Mouse (Mus musculus) forebrain, postnatal 0 days (tissue): ENCODE results near the gene Pitpnm2. TPM values are rescaled to one million over a fixed set of nuclear protein-coding genes. Genes with fewer than 3 reads are reported as not detected.

Source experiments
- ATAC-seq: fragments of 200-750 bp; cut with Nextera tagmentation; 2 replicates; pipeline ENCODE4 v1.8.0; 2017; ENCODE audit warnings: mild to moderate bottlenecking, moderate library complexity
- DNase-seq: peaks from one replicate; pipeline ENCODE4 v3.0.0-alpha.2; 2015
- H3K27ac ChIP-seq: fragments of 300-500 bp; sonication (generic); 2 replicates; pipeline ENCODE4 v1.5.1; 2014; ENCODE audit warnings: low read depth, mild to moderate bottlenecking, antibody characterized with exemption, low read length, moderate library complexity, mixed read lengths
- H3K27me3 ChIP-seq: fragments of 300-500 bp; sonication (generic); 2 replicates; pipeline ENCODE4 v1.6.1; 2014; ENCODE audit warnings: mild to moderate bottlenecking, low read length, mixed read lengths; ENCODE audit not compliant: insufficient read depth
- H3K36me3 ChIP-seq: fragments of 300-500 bp; sonication (generic); 2 replicates; pipeline ENCODE4 v1.6.1; 2014; ENCODE audit warnings: mild to moderate bottlenecking, moderate library complexity; ENCODE audit not compliant: insufficient read depth
- H3K4me1 ChIP-seq: fragments of 300-500 bp; sonication (generic); 2 replicates; pipeline ENCODE4 v1.6.1; 2014; ENCODE audit warnings: antibody characterized with exemption; ENCODE audit not compliant: insufficient read depth
- H3K4me2 ChIP-seq: fragments of 300-500 bp; sonication (generic); 2 replicates; pipeline ENCODE4 v1.6.1; 2014; ENCODE audit warnings: low read depth, mild to moderate bottlenecking, moderate library complexity
- H3K4me3 ChIP-seq: fragments of 300-500 bp; sonication (generic); 2 replicates; pipeline ENCODE4 v1.5.1; 2014; ENCODE audit warnings: low read depth, low read length, mixed read lengths
- H3K9ac ChIP-seq: fragments of 300-500 bp; sonication (generic); 2 replicates; pipeline ENCODE4 v1.6.1; 2014; ENCODE audit warnings: mild to moderate bottlenecking
- H3K9me3 ChIP-seq: fragments of 300-500 bp; sonication (generic); 2 replicates; pipeline ENCODE4 v1.6.1; 2016; ENCODE audit warnings: low read length
- CTCF ChIP-seq: sonication (generic); IDR thresholded peaks from 2 replicates; pipeline ENCODE4 v1.5.1; 2016; ENCODE audit warnings: antibody characterized with exemption, control low read depth, low read depth
- WGBS: fragments of 180-500 bp; shearing (Covaris S2); extraction: QIAGEN DNeasy Blood & Tissue Kit; methylation state at CpG from one replicate; pipeline ENCODE4 v1.1.7; 2014; 5-methylcytosine and 5-hydroxymethylcytosine counted together
- polyA plus RNA-seq: library from polyadenylated mRNA; unstranded; fragments of >200 nt; fragmentation: Nextera tagmentation; extraction: Ambion mirVana; gene quantifications from 2 replicates; pipeline ENCODE4 v1.2.1, GENCODE M21; 2015
- total RNA-seq: library from RNA; depleted of rRNA; stranded (reverse); fragments of >200 nt; gene quantifications from 2 replicates; pipeline ENCODE4 v1.2.3, GENCODE M21; 2014

The Pitpnm2 gene
- total and polyA plus RNA-seq, 2 experiments from 2014 or later = 10.1 to 38.4 TPM

- Histone ChIP-seq H3K27ac (no peak overlapping the region), H3K9me3 (no peaks in the 10 kb centered on the region), H3K36me3 (no peaks in the 10 kb centered on the region), H3K27me3 (no peaks in the 10 kb centered on the region), H3K4me3 (no peak overlapping the region), H3K4me1 (no peaks in the 10 kb centered on the region), H3K4me2 (no peak overlapping the region), H3K9ac (no peak overlapping the region)
- WGBS = 66% methylated on average over 6 of the region's 6 CpGs
- TF ChIP-seq CTCF = no peak
- DNase-seq (no peak), ATAC-seq (no peak)
These were observed 39.7 kb downstream of the Pitpnm2 start for GRCm38 (mm10) chr5:124209850-124210249.

GRCm38 (mm10) chr5:124208030-124208429 is 41.5 kb downstream of the Pitpnm2 start:
- Histone ChIP-seq H3K27ac (no peak overlapping the region), H3K4me3 (no peak overlapping the region), H3K36me3 (no peaks in the 10 kb centered on the region), H3K27me3 (no peaks in the 10 kb centered on the region), H3K4me1 (no peaks in the 10 kb centered on the region), H3K4me2 (no peak overlapping the region), H3K9me3 (no peaks in the 10 kb centered on the region), H3K9ac (no peak overlapping the region)
- no peak for ATAC-seq
- no peak for TF ChIP-seq CTCF
- WGBS = 65% methylated on average over 8 of the region's 8 CpGs
- DNase-seq = no peak

DNA sequence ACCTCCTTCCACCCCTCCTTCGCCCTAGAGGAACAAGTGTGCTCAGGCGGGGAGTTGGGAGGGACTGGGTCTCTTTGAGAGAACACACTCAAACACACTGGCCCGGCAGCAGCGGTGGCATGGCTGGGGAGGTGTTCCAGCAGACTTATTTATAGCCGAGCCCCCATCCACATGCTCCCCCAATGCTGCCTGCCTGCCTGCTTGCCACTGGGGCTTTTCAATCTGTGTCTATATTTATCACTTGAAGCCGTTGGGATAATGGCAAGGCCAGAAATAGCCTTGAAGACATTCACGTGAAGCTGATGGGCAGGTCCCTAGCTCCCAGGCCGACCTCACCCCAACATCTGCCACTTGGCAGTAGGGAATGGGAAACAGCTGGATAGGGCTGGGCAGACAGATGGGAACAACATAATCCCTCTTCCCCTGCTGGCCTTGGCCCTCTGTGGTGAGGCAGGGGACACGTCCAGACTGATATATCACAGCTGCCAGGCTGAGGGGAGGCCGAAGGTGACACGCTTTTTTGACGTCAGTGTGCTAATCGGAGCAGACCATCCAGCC is 43.0 kb downstream of the Pitpnm2 start:
- Histone ChIP-seq H3K27ac (no peak overlapping the region), H3K27me3 (no peaks in the 10 kb centered on the region), H3K4me2 (no peak overlapping the region), H3K4me1 (no peaks in the 10 kb centered on the region), H3K36me3 (no peaks in the 10 kb centered on the region), H3K9ac (no peak overlapping the region), H3K4me3 (no peak overlapping the region), H3K9me3 (no peaks in the 10 kb centered on the region)
- ATAC-seq (no peak), DNase-seq (no peak)
- WGBS = 63% methylated on average over 13 of the region's 13 CpGs
- no peak for TF ChIP-seq CTCF

DNA sequence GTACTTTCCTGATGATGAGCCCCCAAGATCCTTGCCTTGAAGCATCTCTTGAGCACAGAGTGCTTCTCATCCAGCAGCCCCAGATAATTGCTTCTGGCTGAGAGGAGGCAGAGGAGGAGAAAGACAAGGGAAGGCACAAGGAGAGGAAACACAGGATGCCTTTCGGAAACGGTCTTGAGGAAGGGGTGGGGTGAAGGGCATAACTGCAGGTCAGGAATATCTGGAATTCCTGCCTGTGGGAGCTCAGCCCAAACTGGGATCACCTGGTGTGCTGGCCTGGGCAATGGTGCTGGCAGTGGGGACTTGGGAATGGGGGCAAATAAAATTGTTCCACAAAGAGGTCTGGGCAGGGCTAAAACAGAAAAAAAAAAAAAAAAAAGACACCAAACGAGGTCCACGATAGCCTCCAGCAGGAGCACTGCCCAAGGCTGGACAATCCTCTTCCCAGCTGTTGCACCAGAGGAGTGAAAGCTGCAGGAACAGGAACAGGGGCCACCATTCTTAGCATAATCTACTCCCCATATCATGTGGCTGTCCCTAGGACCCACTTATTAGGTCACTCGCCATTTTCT is 43.7 kb downstream of the Pitpnm2 start:
- Histone ChIP-seq H3K27ac (no peak overlapping the region), H3K4me1 (no peaks in the 10 kb centered on the region), H3K9me3 (no peaks in the 10 kb centered on the region), H3K4me3 (no peak overlapping the region), H3K36me3 (no peaks in the 10 kb centered on the region), H3K4me2 (no peak overlapping the region), H3K9ac (no peak overlapping the region), H3K27me3 (no peaks in the 10 kb centered on the region)
- ATAC-seq (no peak), DNase-seq (no peak)
- no peak for TF ChIP-seq CTCF
- 60% methylated on average over 5 of the region's 5 CpGs for WGBS

DNA sequence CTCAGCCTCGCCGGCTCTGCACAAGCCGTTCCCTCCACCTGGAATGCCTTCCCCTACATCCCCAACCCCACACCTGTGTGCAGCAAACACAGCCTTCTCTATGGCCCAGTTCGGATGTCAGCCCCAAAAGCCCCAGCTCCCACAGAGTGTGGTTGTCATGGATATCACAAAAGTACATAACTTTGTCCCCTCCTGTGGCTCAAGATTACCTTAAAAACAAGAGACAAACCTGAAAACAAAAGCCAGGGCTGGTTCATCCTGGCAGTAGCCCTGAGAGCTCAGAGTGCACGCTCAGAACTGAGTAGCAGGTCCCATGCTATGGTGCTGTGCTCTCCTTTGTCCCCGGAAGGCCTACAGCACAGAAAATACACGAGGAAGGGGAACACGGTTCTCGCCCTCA is 44.3 kb downstream of the Pitpnm2 start:
- no peak overlapping the region for H3K4me3 ChIP-seq
- no peak overlapping the region for H3K27ac ChIP-seq
- no peaks in the 10 kb centered on the region for H3K36me3 ChIP-seq
- ATAC-seq (no peak), DNase-seq (no peak)
- H3K4me1 ChIP-seq = no peaks in the 10 kb centered on the region
- no peaks in the 10 kb centered on the region for H3K27me3 ChIP-seq
- H3K9me3 ChIP-seq = no peaks in the 10 kb centered on the region
- 72% methylated on average over 9 of the region's 9 CpGs for WGBS
- TF ChIP-seq CTCF = no peak
- H3K9ac ChIP-seq = no peak overlapping the region
- H3K4me2 ChIP-seq = no peak overlapping the region

GRCm38 (mm10) chr5:124204127-124204794 is 45.3 kb downstream of the Pitpnm2 start:
- no peak overlapping the region for H3K4me2 ChIP-seq
- no peak for TF ChIP-seq CTCF
- H3K36me3 ChIP-seq = no peaks in the 10 kb centered on the region
- ATAC-seq (no peak), DNase-seq (no peak)
- no peaks in the 10 kb centered on the region for H3K4me1 ChIP-seq
- no peak overlapping the region for H3K9ac ChIP-seq
- no peak overlapping the region for H3K4me3 ChIP-seq
- no peak overlapping the region for H3K27ac ChIP-seq
- H3K9me3 ChIP-seq = no peaks in the 10 kb centered on the region
- no peaks in the 10 kb centered on the region for H3K27me3 ChIP-seq
- WGBS = 90% methylated on average over 9 of the region's 9 CpGs

DNA sequence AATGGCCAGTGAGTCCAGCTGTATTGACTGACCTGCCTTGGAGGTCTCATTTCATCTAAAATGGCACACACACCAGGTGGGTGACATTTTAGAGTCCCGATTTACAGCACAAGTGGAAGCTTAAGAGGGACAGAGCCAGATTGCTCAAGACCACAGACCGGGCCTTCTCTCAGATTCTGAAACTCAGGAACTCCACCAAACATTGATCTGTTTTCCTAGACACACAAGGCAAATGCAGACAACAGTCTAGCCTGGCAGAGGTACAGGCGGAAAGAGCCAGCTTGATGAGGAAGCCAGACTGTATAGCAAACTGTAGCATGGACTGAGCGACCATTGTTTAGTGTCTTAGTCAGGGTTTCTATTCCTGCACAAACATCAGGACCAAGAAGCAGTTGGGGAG is 46.3 kb downstream of the Pitpnm2 start:
- Histone ChIP-seq H3K9ac (no peak overlapping the region), H3K4me2 (no peak overlapping the region), H3K9me3 (no peaks in the 10 kb centered on the region), H3K36me3 (no peaks in the 10 kb centered on the region), H3K27ac (no peak overlapping the region), H3K27me3 (no peaks in the 10 kb centered on the region), H3K4me3 (no peak overlapping the region), H3K4me1 (no peaks in the 10 kb centered on the region)
- TF ChIP-seq CTCF = no peak
- ATAC-seq (no peak), DNase-seq (no peak)
- WGBS = 79% methylated on average over 4 of the region's 4 CpGs
